Mouse (Mus musculus) Patski (cell line): ENCODE measurements around the gene Orai1. TPM values are rescaled to one million over a fixed set of nuclear protein-coding genes. Genes with fewer than 3 reads are reported as not detected.

Source experiments
- ATAC-seq: fragments of 100-300 bp; one replicate; pipeline ENCODE4 v1.8.0; 2021
- CTCF ChIA-PET: fragments of 350-600 bp; sonication (Branson Sonifier 250); formaldehyde crosslinking; loops from one replicate; lab custom pipeline; 2022; ENCODE audit warnings: inconsistent platforms; lab: Charles Lee
- POLR2A ChIA-PET: fragments of 350-600 bp; sonication (Branson Sonifier 250); formaldehyde crosslinking; loops from one replicate; lab custom pipeline; 2022; ENCODE audit warnings: antibody characterized with exemption, inconsistent platforms; lab: Charles Lee
- DNase-seq: peaks from one replicate; pipeline ENCODE4 v3.0.0-alpha.2; 2011; ENCODE audit warnings: low read depth, low spot score
- H3K27me3 ChIP-seq: fragments of 371-371 bp; one replicate; pipeline ENCODE4 v1.5.1; 2021
- CTCF ChIP-seq: fragments of 100-300 bp; IDR thresholded peaks from one replicate; pipeline ENCODE4 v1.5.1; 2021
- in situ Hi-C: fragments of 300-500 bp; cut with MboI; formaldehyde crosslinking; loops from 3 replicates; pipeline ENCODE4 v1.11.1; 2018; ENCODE audit warnings: low pct_unique_long_range_greater_than_20kb, mixed read lengths
- polyA plus RNA-seq: library from polyadenylated mRNA; unstranded; gene quantifications from one replicate; pipeline ENCODE4 v1.2.3, GENCODE M21; 2021

Orai1 gene
- polyA plus RNA-seq, 1 experiment from 2014 or later: 20.5 TPM

DNA sequence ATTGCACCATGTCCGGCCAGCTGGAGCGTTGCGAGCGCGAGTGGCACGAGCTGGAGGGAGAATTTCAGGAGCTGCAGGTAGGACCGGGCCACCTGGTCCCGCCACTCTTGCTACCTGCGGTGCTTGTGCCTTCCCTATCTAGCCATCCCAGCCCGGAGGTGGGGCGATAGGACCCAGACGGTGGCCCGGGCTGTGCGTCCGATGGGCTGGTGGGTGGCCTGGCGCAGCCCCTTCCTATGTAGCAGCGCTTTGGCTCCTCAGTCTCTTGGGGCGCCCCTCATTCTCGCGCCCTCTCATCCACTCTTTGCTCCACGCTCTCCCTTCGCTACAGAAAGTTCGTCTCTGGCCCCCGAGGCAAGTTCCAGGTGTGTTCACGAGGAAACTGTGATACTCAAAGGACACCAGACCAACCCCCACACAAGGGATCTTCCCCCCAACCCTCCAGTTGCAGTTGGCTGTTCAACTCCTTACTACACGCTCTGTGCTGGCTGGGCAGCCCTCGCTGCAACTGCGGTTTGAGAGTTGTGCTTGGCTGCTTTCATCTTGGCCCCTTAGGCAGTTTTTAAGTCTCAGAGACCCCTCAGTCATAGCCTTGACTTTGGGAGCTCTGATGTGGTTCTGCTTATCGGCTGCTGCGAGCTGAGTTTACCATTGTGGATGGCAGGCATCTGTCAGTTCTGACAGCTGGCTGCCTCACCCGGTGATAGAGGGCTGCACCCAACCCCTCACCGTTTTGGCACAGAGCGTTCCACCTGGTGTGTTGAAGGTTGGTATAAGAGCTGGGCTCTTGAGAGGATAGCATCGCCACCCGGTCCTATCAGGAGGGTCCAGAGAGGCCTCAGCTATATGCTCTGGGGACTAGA is 61.8 kb downstream of the Orai1 start:
- ATAC-seq (peak; percentile 55), DNase-seq (no peak)
- in situ Hi-C loops: no loop called here

DNA sequence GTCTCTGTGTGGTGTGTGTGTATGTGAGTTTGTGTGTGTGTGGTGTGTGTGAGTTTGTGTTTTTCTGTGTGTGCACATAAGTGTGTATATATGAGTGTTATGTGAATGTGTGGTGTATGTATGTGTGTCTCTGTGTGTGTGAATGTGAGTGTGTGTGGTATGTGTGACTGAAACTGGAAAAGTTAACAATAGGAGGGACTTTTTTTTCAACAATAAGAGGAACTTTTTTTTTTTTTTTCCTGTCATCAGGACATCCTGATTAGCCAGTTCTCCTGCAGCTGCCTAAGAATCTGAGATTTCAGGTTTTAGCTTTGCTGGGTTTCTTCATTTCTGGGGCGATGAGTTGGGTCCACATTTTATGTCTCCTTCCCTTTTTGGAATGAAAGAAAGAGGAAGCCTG is 64.7 kb downstream of the Orai1 start:
- no peak for DNase-seq
- in situ Hi-C loops: no loop called here

More for the DNA sequence above, 61.8 kb downstream of the Orai1 start:
- H3K27me3 ChIP-seq: no peaks in the 10 kb centered on the region
- CTCF ChIA-PET: interaction anchor here (1.3 to 2.4 kb wide), 2 partner anchors 79 to 95 kb away, joined by 3 to 7 read pairs; no protein-coding TSS in a partner anchor
- TF ChIP-seq CTCF: no peak
- POLR2A ChIA-PET: interaction anchor here (0.8 to 1.1 kb wide), 2 partner anchors 15 to 80 kb away, joined by 3 to 4 read pairs; no protein-coding TSS in a partner anchor

DNA sequence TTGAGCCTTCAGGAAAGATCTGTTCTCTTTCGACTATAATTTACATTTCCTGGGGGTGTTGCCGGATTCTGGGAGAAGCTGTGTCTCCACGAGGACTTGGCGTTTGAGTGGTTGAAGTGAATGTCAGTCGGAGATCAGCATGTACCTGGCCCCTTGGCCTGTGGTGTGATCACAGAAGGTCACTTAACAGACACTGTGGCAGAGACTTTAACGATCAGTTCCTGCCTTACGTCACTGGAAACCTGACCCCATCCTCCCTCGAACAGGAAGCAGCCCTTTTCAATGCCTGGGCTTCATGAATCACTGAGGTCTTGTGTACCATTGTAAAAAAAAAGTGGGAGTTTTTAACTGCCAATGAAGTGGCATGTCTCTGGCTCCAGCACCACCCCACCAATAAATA is 65.2 kb downstream of the Orai1 start:
- H3K27me3 ChIP-seq: no peaks in the 10 kb centered on the region
- ATAC-seq (no peak), DNase-seq (no peak)
- no peak for TF ChIP-seq CTCF
- POLR2A ChIA-PET: interaction anchor here (1.0 kb wide), 1 partner anchor 15 kb away, joined by 5 read pairs; no protein-coding TSS in a partner anchor
- in situ Hi-C loops: no loop called here
- CTCF ChIA-PET: interaction anchor here (1.2 to 1.6 kb wide), 3 partner anchors 13 to 70 kb away, joined by 3 to 4 read pairs (median 3); no protein-coding TSS in a partner anchor

More for the DNA sequence above, 64.7 kb downstream of the Orai1 start:
- ChIA-PET POLR2A (interaction anchor here (1.0 kb wide), 1 partner anchor 16 kb away, joined by 5 read pairs; no protein-coding TSS in a partner anchor), CTCF (interaction anchor here (1.6 kb wide), 1 partner anchor 13 kb away, joined by 4 read pairs; no protein-coding TSS in a partner anchor)
- no peak for ATAC-seq
- H3K27me3 ChIP-seq: no peaks in the 10 kb centered on the region
- no peak for TF ChIP-seq CTCF

Other genes with a start within 250 kb of the Orai1 start
- 42.8 TPM for gene Camkk2, start 235.7 kb upstream of the Orai1 start, polyA plus RNA-seq
- 305 TPM for gene Anapc5, start 193.7 kb upstream of the Orai1 start, polyA plus RNA-seq
- gene Rnf34, start 165.0 kb upstream of the Orai1 start, polyA plus RNA-seq: 38.1 TPM
- gene Kdm2b, start 25.3 kb upstream of the Orai1 start, polyA plus RNA-seq: 35.6 TPM
- gene Morn3, start 31.9 kb downstream of the Orai1 start, polyA plus RNA-seq: 0.32 TPM
- gene Tmem120b, start 53.3 kb downstream of the Orai1 start, polyA plus RNA-seq: 8.1 TPM
- 0.33 TPM for gene Rhof, start 117.6 kb downstream of the Orai1 start, polyA plus RNA-seq
- 8.1 TPM for gene Setd1b, start 127.1 kb downstream of the Orai1 start, polyA plus RNA-seq
- 59.3 TPM for gene Psmd9, start 154.3 kb downstream of the Orai1 start, polyA plus RNA-seq
- gene Hpd, start 167.7 kb downstream of the Orai1 start, polyA plus RNA-seq: not detected
- 0.14 TPM for gene Wdr66, start 237.0 kb downstream of the Orai1 start, polyA plus RNA-seq